Mouse (Mus musculus): ENCODE measurements around the gene Itga5.

DNA sequence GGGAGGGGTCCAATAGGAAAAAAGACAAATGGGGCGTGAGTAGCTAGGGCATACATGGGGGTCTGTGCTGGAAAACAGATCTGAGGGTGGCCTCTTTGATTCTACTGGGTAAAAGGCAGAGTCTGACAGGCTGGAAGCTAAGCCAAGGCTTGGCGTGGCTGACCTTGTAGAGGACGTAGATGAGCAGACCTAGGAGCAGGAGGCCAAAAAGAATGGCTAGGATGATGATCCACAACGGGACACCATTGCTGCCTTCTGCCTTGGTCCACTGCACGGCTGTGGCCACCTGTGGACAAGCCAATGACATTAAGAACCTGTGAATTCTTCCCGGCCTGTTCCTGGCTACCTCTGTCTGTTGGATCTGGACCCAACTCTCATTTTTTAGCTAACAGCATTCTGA lies 20.8 kb downstream of the Itga5 start:
- no peak for TF ChIP-seq CTCF (IDR thresholded peaks at IDR 0.05; ENCODE audit: insufficient read depth, low read length)
- no peak for TF ChIP-seq POLR2A (IDR thresholded peaks at IDR 0.05; ENCODE audit: borderline replicate concordance, extremely low read depth, low read depth, low read length)

All from lung, adult 2 months (tissue).